In the genomic region with DNA sequence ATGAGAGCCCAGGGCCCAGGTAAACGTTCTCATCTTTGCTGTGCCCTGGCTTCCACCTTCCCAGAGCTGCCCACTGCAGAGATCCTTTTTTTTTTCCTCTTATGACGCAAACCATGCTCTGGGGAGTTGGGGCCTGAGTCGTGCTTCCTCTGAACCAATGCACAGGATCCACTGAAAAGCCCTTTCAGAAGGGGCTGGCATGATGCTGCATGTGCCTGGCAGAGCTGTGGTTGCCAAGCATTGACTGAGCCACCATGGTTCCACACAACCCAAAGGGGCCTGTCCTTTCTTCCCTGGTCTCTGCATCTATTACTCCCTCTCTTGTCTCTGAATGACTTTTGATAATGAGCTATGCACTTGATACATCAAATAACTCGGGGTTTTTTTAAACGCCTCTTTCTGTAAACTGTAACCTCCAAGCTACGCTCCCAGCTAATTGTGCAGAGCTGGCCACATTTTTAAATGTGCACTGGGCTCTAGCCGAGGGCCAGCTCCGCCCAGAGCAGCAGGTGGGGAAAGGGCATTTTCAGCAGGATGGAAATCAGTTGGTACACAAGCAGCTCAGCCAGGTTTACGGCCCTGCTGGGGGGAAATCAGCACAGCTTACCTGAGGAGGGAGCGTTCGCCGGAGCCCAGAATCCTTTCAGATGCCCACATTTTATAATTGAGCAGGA, we compare ENCODE assay signal across 12 mouse cellular contexts.
DNase-seq lines count a peak whose midpoint lies in the region; ATAC-seq and TF ChIP-seq lines count a peak whose summit lies in the region.
"Had no signal": no experiment of that assay in that cellular context is flagged by ENCODE, and none has a peak within 500 bp of the region (broad histone marks: within the 10 kb centered on the region; RNA-seq: fewer than 3 reads in every experiment).

No protein-coding gene starts in this region.

- no peak for TF ChIP-seq CTCF in left cerebral cortex, adult 2 months (IDR thresholded peaks at IDR 0.05)
- no peak for TF ChIP-seq CTCF in midbrain, postnatal 0 days (IDR thresholded peaks at IDR 0.05)

- 47% methylated on average over 12 of the region's 12 CpGs for WGBS in hindbrain, embryonic 12.5 days
- 37% methylated on average over 12 of the region's 12 CpGs for WGBS in midbrain, postnatal 0 days
- 70% methylated on average over 12 of the region's 12 CpGs for WGBS in heart, embryonic 10.5 days

- no peak for DNase-seq in left cerebral cortex, adult 2 months (ENCODE audit: extremely low spot score in 1 of 2, low spot score in 2 of 2)
- DNase-seq in left cerebral cortex, adult 18-20 months (ENCODE audit: low spot score in 2 of 2): no peak
- peak; percentile 68 to 73 for DNase-seq in cerebellum, postnatal 10 days
- peak; percentile 74 for DNase-seq in midbrain, postnatal 0 days (ENCODE audit: low spot score)
- no peak for DNase-seq in ovary, postnatal 10 days (ENCODE audit: low spot score)
- no peak for DNase-seq in heart, postnatal 14 days
- no peak for DNase-seq in heart, embryonic 10.5 days (ENCODE audit: low spot score)
- DNase-seq: adrenal gland, postnatal 25 days; kidney, postnatal 14 days; thymus, postnatal 4 days had no signal

- no peak overlapping the region for H3K4me3 ChIP-seq in left cerebral cortex, adult 2 months
- H3K4me3 ChIP-seq in hindbrain, embryonic 12.5 days: no peak overlapping the region
- no peak overlapping the region for H3K4me3 ChIP-seq in midbrain, postnatal 0 days (ENCODE audit: low read depth, low read length)
- H3K4me3 ChIP-seq in heart, embryonic 10.5 days: no peak overlapping the region

- no peak overlapping the region for H3K9ac ChIP-seq in hindbrain, embryonic 12.5 days
- no peak overlapping the region for H3K9ac ChIP-seq in midbrain, postnatal 0 days (replicated peaks; ENCODE audit: low read length, poor library complexity, severe bottlenecking)
- H3K9ac ChIP-seq: lung, embryonic 14.5 days had no signal

- no peaks in the 10 kb centered on the region for H3K9me3 ChIP-seq in hindbrain, embryonic 12.5 days (replicated peaks)
- H3K9me3 ChIP-seq in midbrain, postnatal 0 days (ENCODE audit: low read length): no peaks in the 10 kb centered on the region
- no peaks in the 10 kb centered on the region for H3K9me3 ChIP-seq in heart, embryonic 10.5 days

- peaks cover 77% of the 10 kb centered on the region for H3K4me1 ChIP-seq in hindbrain, embryonic 12.5 days
- H3K4me1 ChIP-seq in midbrain, postnatal 0 days (ENCODE audit: insufficient read depth, low read length): peaks cover 25% of the 10 kb centered on the region
- peaks cover 37% of the 10 kb centered on the region for H3K4me1 ChIP-seq in heart, embryonic 10.5 days

- peak overlapping the region; percentile 84 for H3K27ac ChIP-seq in left cerebral cortex, adult 2 months
- H3K27ac ChIP-seq in hindbrain, embryonic 12.5 days: peak overlapping the region; percentile 86
- 0 out of 2 replicates have a peak overlapping the region, but pooled peaks have one; percentile 51 for H3K27ac ChIP-seq in midbrain, postnatal 0 days (ENCODE audit: low read depth, low read length)
- no peak overlapping the region for H3K27ac ChIP-seq in heart, embryonic 10.5 days

- H3K36me3 ChIP-seq in hindbrain, embryonic 12.5 days: peaks cover 4% of the 10 kb centered on the region; the same call in 1 of the 2 replicates
- H3K36me3 ChIP-seq in midbrain, postnatal 0 days (ENCODE audit: insufficient read depth, low read length): no peaks in the 10 kb centered on the region
- H3K36me3 ChIP-seq in heart, embryonic 10.5 days: no peaks in the 10 kb centered on the region

- ATAC-seq in hindbrain, embryonic 12.5 days (ENCODE audit: low FRiP score): no peak
- no peak for ATAC-seq in midbrain, postnatal 0 days (ENCODE audit: low FRiP score)

- intact Hi-C loops in left cerebral cortex, adult 2 months (cut with DNase I): no loop called here
- intact Hi-C loops in heart, postnatal 14 days (cut with DNase I): no loop called here

- no peaks in the 10 kb centered on the region for H3K27me3 ChIP-seq in hindbrain, embryonic 12.5 days
- no peaks in the 10 kb centered on the region for H3K27me3 ChIP-seq in midbrain, postnatal 0 days (ENCODE audit: insufficient read depth, low read length)
- H3K27me3 ChIP-seq in heart, embryonic 10.5 days (ENCODE audit: insufficient read depth, poor library complexity, severe bottlenecking): peaks cover under 1% of the 10 kb centered on the region; the same call in 1 of the 2 replicates

- no peak overlapping the region for H3K4me2 ChIP-seq in hindbrain, embryonic 12.5 days (replicated peaks)
- H3K4me2 ChIP-seq in midbrain, postnatal 0 days (ENCODE audit: low read depth, low read length, poor library complexity, severe bottlenecking): no peak overlapping the region
- H3K4me2 ChIP-seq: lung, embryonic 14.5 days had no signal

Comparison
In these comparisons a context has a peak if more than half of its experiments do, and no peak if none do; other contexts are left out.
1. DNase-seq: peak in cerebellum, postnatal 10 days (2 of 2) and midbrain, postnatal 0 days (single experiment); none in left cerebral cortex, adult 2 months (0 of 2), left cerebral cortex, adult 18-20 months (0 of 2), ovary, postnatal 10 days (single experiment), heart, postnatal 14 days (0 of 2) and heart, embryonic 10.5 days (single experiment).